Mouse (Mus musculus) lung, adult 2 months (tissue): ENCODE measurements around the gene Cmss1.

ENCODE experiments used
- CTCF ChIP-seq: fragments of 200-500 bp; IDR thresholded peaks from 2 replicates; pipeline ENCODE4 v1.5.1; 2011; ENCODE audit warnings: mild to moderate bottlenecking, low read length, control low read depth; ENCODE audit not compliant: insufficient read depth
- POLR2A ChIP-seq: fragments of 200-500 bp; IDR thresholded peaks from 2 replicates; pipeline ENCODE4 v1.6.1; 2011; ENCODE audit warnings: low read depth, mild to moderate bottlenecking, control low read depth, low read length, borderline replicate concordance; ENCODE audit errors: extremely low read depth

DNA sequence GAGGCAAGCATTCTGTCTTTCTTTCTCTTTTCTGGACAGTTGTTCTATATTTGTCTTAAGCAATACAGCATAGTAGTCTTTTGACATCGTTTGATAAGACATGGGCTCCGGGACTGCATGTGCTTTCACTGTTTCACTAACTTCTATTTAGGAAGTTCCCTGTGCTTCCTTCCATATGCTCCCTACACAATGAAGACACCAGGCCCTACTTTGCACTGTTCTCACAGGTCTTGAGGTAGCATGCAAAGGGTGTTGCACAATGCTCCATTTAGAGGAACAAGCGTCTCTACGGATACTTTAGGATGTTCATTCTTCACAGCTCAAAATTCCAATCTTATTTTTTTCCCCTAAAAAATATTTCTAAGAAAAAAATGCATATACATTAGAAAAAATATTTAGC is 101.9 kb downstream of the Cmss1 start:
- TF ChIP-seq CTCF, result no peak
- no peak for TF ChIP-seq POLR2A
